34 mouse cellular contexts compared by ENCODE assay signal in genomic region chr11:28709511-28709910, GRCm38 (mm10).
"Had no signal": no experiment of that assay in that cellular context is flagged by ENCODE, and none has a peak within 500 bp of the region (broad histone marks: within the 10 kb centered on the region; RNA-seq: fewer than 3 reads in every experiment).

No protein-coding gene starts in this region.

- H3K4me1 ChIP-seq: hindbrain, embryonic 10.5 days; hindbrain, embryonic 12.5 days; hindbrain, embryonic 13.5 days; hindbrain, embryonic 15.5 days; intestine, embryonic 15.5 days; kidney, embryonic 15.5 days had no signal

- H3K36me3 ChIP-seq: heart, embryonic 12.5 days; heart, embryonic 13.5 days; heart, embryonic 15.5 days; hindbrain, embryonic 10.5 days; hindbrain, embryonic 12.5 days; hindbrain, embryonic 13.5 days; hindbrain, embryonic 15.5 days; intestine, embryonic 15.5 days; kidney, embryonic 15.5 days had no signal

- ATAC-seq: hindbrain, embryonic 16.5 days; hindbrain, postnatal 0 days; inflammation-experienced regulatory T-cells, adult 6 months; intestine, embryonic 15.5 days; intestine, embryonic 16.5 days; intestine, postnatal 0 days had no signal

- DNase-seq: heart, postnatal 10 days; heart, postnatal 14 days; heart, postnatal 36 days; heart, postnatal 4 days; kidney, adult 11 months; kidney, adult 18-20 months; kidney, adult 2 months; kidney, adult 8-10 months; kidney, adult 9 months; kidney, postnatal 10 days; kidney, postnatal 14 days; kidney, postnatal 25 days; kidney, postnatal 36 days; kidney, postnatal 4 days; layer of hippocampus, adult 9-11 months; layer of hippocampus, postnatal 36 days had no signal

- H3K4me2 ChIP-seq: heart, embryonic 11.5 days; heart, embryonic 12.5 days; heart, embryonic 13.5 days; heart, embryonic 15.5 days; hindbrain, embryonic 12.5 days; hindbrain, embryonic 13.5 days; hindbrain, embryonic 14.5 days; hindbrain, embryonic 15.5 days; intestine, embryonic 15.5 days; kidney, embryonic 15.5 days had no signal

- H3K9ac ChIP-seq: heart, embryonic 12.5 days; heart, embryonic 13.5 days; heart, embryonic 15.5 days; hindbrain, embryonic 12.5 days; hindbrain, embryonic 13.5 days; hindbrain, embryonic 14.5 days; hindbrain, embryonic 15.5 days; intestine, embryonic 15.5 days; kidney, embryonic 15.5 days had no signal

- H3K27me3 ChIP-seq: heart, embryonic 12.5 days; heart, embryonic 13.5 days; heart, embryonic 15.5 days; hindbrain, embryonic 12.5 days; hindbrain, embryonic 13.5 days; hindbrain, embryonic 15.5 days; intestine, embryonic 15.5 days; kidney, embryonic 15.5 days had no signal

- H3K4me3 ChIP-seq: heart, embryonic 12.5 days; heart, embryonic 13.5 days; heart, embryonic 15.5 days; hindbrain, embryonic 10.5 days; hindbrain, embryonic 12.5 days; hindbrain, embryonic 13.5 days; hindbrain, embryonic 15.5 days; intestine, embryonic 15.5 days; kidney, embryonic 15.5 days; layer of hippocampus, adult 2 months had no signal

- H3K27ac ChIP-seq: heart, embryonic 13.5 days; heart, embryonic 15.5 days; hindbrain, embryonic 10.5 days; hindbrain, embryonic 12.5 days; hindbrain, embryonic 13.5 days; hindbrain, embryonic 14.5 days; hindbrain, embryonic 15.5 days; hindbrain, postnatal 0 days; intestine, embryonic 15.5 days; kidney, embryonic 15.5 days; kidney, postnatal 0 days; layer of hippocampus, adult 2 months had no signal

- H3K9me3 ChIP-seq: heart, embryonic 12.5 days; heart, embryonic 13.5 days; heart, embryonic 15.5 days; hindbrain, embryonic 10.5 days; hindbrain, embryonic 12.5 days; hindbrain, embryonic 13.5 days; hindbrain, embryonic 15.5 days; intestine, embryonic 15.5 days; kidney, embryonic 15.5 days had no signal
